Mouse (Mus musculus): ENCODE measurements around the gene Cpxm2. TPM values are rescaled to one million over a fixed set of nuclear protein-coding genes. Genes with fewer than 3 reads are reported as not detected.

The Cpxm2 gene
- total and polyA plus RNA-seq, 3 experiments, result not detected

DNA sequence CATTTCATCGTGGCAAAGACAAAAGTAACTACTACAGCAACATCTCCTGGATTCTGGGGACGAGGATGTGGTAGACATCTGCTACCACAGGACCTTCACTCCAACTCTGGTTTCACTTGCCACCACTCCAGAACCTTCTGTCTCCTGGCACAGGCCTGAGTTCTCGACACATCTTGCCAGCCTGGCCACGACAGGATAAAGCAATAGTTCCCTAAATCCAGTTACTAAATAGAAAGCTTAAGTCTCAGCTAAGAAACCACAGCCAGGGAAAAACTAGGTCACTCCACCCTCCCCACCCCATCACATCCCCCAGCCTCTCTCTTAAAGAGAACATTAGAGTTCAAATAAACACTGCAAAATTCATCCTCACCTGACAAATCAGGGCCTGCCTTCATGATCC is 66.4 kb downstream of the Cpxm2 start:
- no peak overlapping the region for H3K4me3 ChIP-seq (replicated peaks in 1 of 3; ENCODE audit: low read depth in 2 of 3, low read length in 2 of 3, poor library complexity in 1 of 3)
- dilution Hi-C loops (cut with MboI; ENCODE audit: extremely low pct_ligation_motif_present, extremely low pct_unique_long_range_greater_than_20kb, low sequenced_read_pairs), result no loop called here
- no peak overlapping the region for H3K9ac ChIP-seq (ENCODE audit: insufficient read depth, low read depth)
- no peak overlapping the region for H3K4me2 ChIP-seq (ENCODE audit: insufficient read depth, low read depth, poor library complexity, severe bottlenecking)
- no peak for TF ChIP-seq MEF2A (IDR thresholded peaks at IDR 0.05; ENCODE audit: borderline replicate concordance, low read depth, low read length)
- TF ChIP-seq USF2 (conservative IDR thresholded peaks at IDR 0.05; ENCODE audit: low read depth, low read length), result no peak
- H3K27me3 ChIP-seq (replicated peaks), result peaks cover 87% of the 10 kb centered on the region
- H3K4me1 ChIP-seq (ENCODE audit: control insufficient read depth in 1 of 2, insufficient read depth in 2 of 2), result no peaks in the 10 kb centered on the region
- no peak for DNase-seq (ENCODE audit: extremely low read depth)
- no peak overlapping the region for H3K27ac ChIP-seq (ENCODE audit: insufficient read depth, low read depth)
- no peaks in the 10 kb centered on the region for H3K79me2 ChIP-seq (replicated peaks; ENCODE audit: control insufficient read depth, extremely low read depth, insufficient read depth, poor library complexity, severe bottlenecking)
- in situ Hi-C loops (cut with MboI; ENCODE audit: low pct_ligation_motif_present, low pct_unique_long_range_greater_than_20kb, low sequenced_read_pairs), result no loop called here
- no peaks in the 10 kb centered on the region for H3K36me3 ChIP-seq (replicated peaks in 1 of 2; ENCODE audit: control insufficient read depth in 1 of 2, insufficient read depth in 1 of 2, low read length in 1 of 2)
- no peaks in the 10 kb centered on the region for H3K9me3 ChIP-seq (replicated peaks; ENCODE audit: low read length)

DNA sequence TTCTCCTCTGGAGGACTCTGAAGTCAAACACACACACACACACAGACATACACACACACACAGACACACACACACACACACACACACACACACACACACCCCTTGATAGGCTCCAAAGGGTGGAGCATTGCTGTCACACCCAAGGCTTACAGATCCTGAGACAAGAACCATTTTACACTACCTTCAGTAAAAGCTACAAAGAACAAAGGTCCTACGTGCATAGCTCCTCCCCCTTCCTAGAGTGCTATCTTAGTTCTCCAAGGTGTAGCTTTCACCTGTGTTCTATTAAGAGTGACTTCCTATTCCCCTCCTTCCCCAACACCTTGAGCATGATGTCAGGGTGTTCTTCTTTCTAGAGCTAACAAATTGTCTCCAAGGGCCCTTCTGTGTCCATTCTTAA is 78.7 kb downstream of the Cpxm2 start:
- dilution Hi-C loops (cut with MboI; ENCODE audit: extremely low pct_ligation_motif_present, extremely low pct_unique_long_range_greater_than_20kb, low sequenced_read_pairs), result no loop called here
- H3K27ac ChIP-seq (ENCODE audit: insufficient read depth, low read depth), result no peak overlapping the region
- no peak for DNase-seq (ENCODE audit: extremely low read depth)
- H3K36me3 ChIP-seq (replicated peaks in 1 of 2; ENCODE audit: control insufficient read depth in 1 of 2, insufficient read depth in 1 of 2, low read length in 1 of 2), result no peaks in the 10 kb centered on the region
- no peaks in the 10 kb centered on the region for H3K79me2 ChIP-seq (replicated peaks; ENCODE audit: control insufficient read depth, extremely low read depth, insufficient read depth, poor library complexity, severe bottlenecking)
- no peak overlapping the region for H3K4me2 ChIP-seq (ENCODE audit: insufficient read depth, low read depth, poor library complexity, severe bottlenecking)
- no peaks in the 10 kb centered on the region for H3K4me1 ChIP-seq (ENCODE audit: control insufficient read depth in 1 of 2, insufficient read depth in 2 of 2)
- H3K4me3 ChIP-seq (replicated peaks in 1 of 3; ENCODE audit: low read depth in 2 of 3, low read length in 2 of 3, poor library complexity in 1 of 3), result no peak overlapping the region
- in situ Hi-C loops (cut with MboI; ENCODE audit: low pct_ligation_motif_present, low pct_unique_long_range_greater_than_20kb, low sequenced_read_pairs), result no loop called here
- TF ChIP-seq CHD1 (IDR thresholded peaks at IDR 0.05; ENCODE audit: low read depth, low read length), result no peak
- TF ChIP-seq BHLHE40 (IDR thresholded peaks at IDR 0.05; ENCODE audit: low read depth, low read length), result no peak
- TF ChIP-seq NELFE (IDR thresholded peaks at IDR 0.05; ENCODE audit: low read depth, low read length), result no peak
- no peak for TF ChIP-seq TCF12 (IDR thresholded peaks at IDR 0.05; ENCODE audit: low read depth, low read length)
- TF ChIP-seq JUND (conservative IDR thresholded peaks at IDR 0.05; ENCODE audit: low read depth, low read length), result no peak
- TF ChIP-seq KAT2A (IDR thresholded peaks at IDR 0.05; ENCODE audit: insufficient replicate concordance, low read length), result no peak
- no peak for TF ChIP-seq POLR2AphosphoS2 (IDR thresholded peaks at IDR 0.05; ENCODE audit: low read depth, low read length)
- TF ChIP-seq JUN (IDR thresholded peaks at IDR 0.05; ENCODE audit: insufficient read depth, low read depth, low read length), result no peak
- no peak for TF ChIP-seq SIN3A (IDR thresholded peaks at IDR 0.05; ENCODE audit: low read length)
- TF ChIP-seq IRF4 (IDR thresholded peaks at IDR 0.05; ENCODE audit: low read depth, low read length), result no peak
- no peak for TF ChIP-seq ZMIZ1 (IDR thresholded peaks at IDR 0.05; ENCODE audit: low read depth, low read length)
- TF ChIP-seq RCOR1 (conservative IDR thresholded peaks at IDR 0.05; ENCODE audit: low read depth, low read length), result no peak
- no peak for TF ChIP-seq UBTF (IDR thresholded peaks at IDR 0.05; ENCODE audit: low read depth, low read length)
- TF ChIP-seq EP300 (IDR thresholded peaks at IDR 0.05; ENCODE audit: low read length), result no peak
- TF ChIP-seq MAZ (IDR thresholded peaks at IDR 0.05; ENCODE audit: low read depth, low read length), result no peak
- TF ChIP-seq PAX5 (IDR thresholded peaks at IDR 0.05; ENCODE audit: low read length), result no peak
- no peak for TF ChIP-seq ZNF384 (IDR thresholded peaks at IDR 0.05; ENCODE audit: low read depth, low read length)
- TF ChIP-seq MXI1 (IDR thresholded peaks at IDR 0.05; ENCODE audit: low read depth, low read length), result no peak
- TF ChIP-seq ETS1 (conservative IDR thresholded peaks at IDR 0.05; ENCODE audit: low read depth, low read length), result no peak
- peaks cover 70% of the 10 kb centered on the region for H3K27me3 ChIP-seq (replicated peaks)
- peaks cover 10% of the 10 kb centered on the region for H3K9me3 ChIP-seq (replicated peaks; ENCODE audit: low read length)
- no peak overlapping the region for H3K9ac ChIP-seq (ENCODE audit: insufficient read depth, low read depth)
